In the genomic region with DNA sequence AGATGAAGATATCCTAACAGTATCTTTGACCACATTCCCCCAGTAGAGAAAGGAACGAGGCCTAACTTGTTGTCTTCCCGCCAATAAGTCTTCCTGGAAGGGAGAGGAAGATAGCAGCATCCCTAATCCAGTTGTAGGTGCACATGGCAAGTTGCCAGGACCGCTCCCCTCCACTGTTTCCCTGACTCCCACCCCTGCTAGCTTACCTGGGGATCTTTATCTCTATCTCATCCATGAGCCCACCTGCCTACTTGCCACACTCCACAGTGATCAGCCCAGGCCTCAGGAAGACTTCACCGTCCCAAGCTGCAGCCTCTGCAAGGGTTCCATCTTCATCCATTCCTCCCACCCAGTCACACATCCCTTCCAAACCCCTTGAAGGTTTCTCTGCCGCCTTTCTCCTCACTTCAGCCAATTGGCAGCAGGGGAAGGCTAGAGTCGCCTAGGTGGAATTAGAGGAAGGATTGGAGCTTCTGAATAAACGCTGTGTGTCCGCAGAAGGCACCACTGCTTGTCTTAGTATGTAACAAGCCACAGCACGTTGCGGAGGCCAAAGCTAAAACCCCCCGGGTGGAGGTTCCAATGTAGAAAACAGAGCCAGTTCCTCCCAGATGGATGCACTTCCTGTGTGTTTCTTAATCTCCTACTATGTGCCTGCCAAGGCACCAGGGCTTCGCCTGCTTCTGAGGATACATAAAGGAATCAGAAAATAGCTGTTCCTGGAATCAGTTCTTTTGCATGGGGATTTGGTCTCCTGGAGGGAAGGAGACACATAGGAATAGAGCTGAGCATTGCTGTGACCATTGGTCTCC, we compare ENCODE assay signal across 14 mouse cellular contexts. TPM values are rescaled to one million over a fixed set of nuclear protein-coding genes. Genes with fewer than 3 reads are reported as not detected.
DNase-seq lines count a peak whose midpoint lies in the region; ATAC-seq and TF ChIP-seq lines count a peak whose summit lies in the region.
"Had no signal": no experiment of that assay in that cellular context is flagged by ENCODE, and none has a peak within 500 bp of the region (broad histone marks: within the 10 kb centered on the region; RNA-seq: fewer than 3 reads in every experiment).

No protein-coding gene starts in this region.

- DNase-seq in heart, adult 2 months, result peak in 1 of 2 experiments; percentile 36
- DNase-seq in heart, adult 8-10 months (ENCODE audit: low spot score), result no peak
- no peak for DNase-seq in testis, postnatal 10 days (ENCODE audit: low spot score)
- DNase-seq in right cerebral cortex, postnatal 14 days, result no peak
- no peak for DNase-seq in kidney, postnatal 14 days
- DNase-seq: retina, postnatal 1 day had no signal

- H3K4me1 ChIP-seq in heart, adult 2 months (ENCODE audit: control insufficient read depth, insufficient read depth, low read length), result peaks cover 30% of the 10 kb centered on the region
- H3K4me1 ChIP-seq in testis, adult 2 months (ENCODE audit: control insufficient read depth, insufficient read depth, low read length), result peaks cover 11% of the 10 kb centered on the region
- H3K4me1 ChIP-seq in heart, embryonic 15.5 days (replicated peaks), result peaks cover 74% of the 10 kb centered on the region

- no peak for TF ChIP-seq EP300 in heart, adult 2 months (IDR thresholded peaks at IDR 0.05; ENCODE audit: insufficient read depth, low read depth, low read length)

- no peak overlapping the region for H3K4me3 ChIP-seq in heart, adult 2 months
- peak overlapping the region; percentile 38; the same call in 1 of the 2 replicates for H3K4me3 ChIP-seq in testis, adult 2 months (ENCODE audit: control insufficient read depth, low read depth, low read length)
- no peak overlapping the region for H3K4me3 ChIP-seq in heart, embryonic 15.5 days
- H3K4me3 ChIP-seq: liver, embryonic 12.5 days; neural tube, embryonic 12.5 days had no signal

- no peak for TF ChIP-seq POLR2A in heart, adult 2 months (IDR thresholded peaks at IDR 0.05; ENCODE audit: insufficient read depth, low read depth, low read length)
- no peak for TF ChIP-seq POLR2A in testis, adult 2 months (IDR thresholded peaks at IDR 0.05; ENCODE audit: control insufficient read depth, low read depth, low read length)

- no peaks in the 10 kb centered on the region for H3K9me3 ChIP-seq in heart, embryonic 15.5 days (replicated peaks)
- H3K9me3 ChIP-seq: liver, embryonic 12.5 days; neural tube, embryonic 12.5 days had no signal

- TF ChIP-seq CTCF in heart, adult 2 months (IDR thresholded peaks at IDR 0.05), result no peak
- no peak for TF ChIP-seq CTCF in testis, adult 2 months (IDR thresholded peaks at IDR 0.05; ENCODE audit: control insufficient read depth, insufficient read depth, insufficient replicate concordance, low read depth, low read length)

- H3K27me3 ChIP-seq in heart, adult 2 months (ENCODE audit: control insufficient read depth, insufficient read depth, low read length), result no peaks in the 10 kb centered on the region
- no peaks in the 10 kb centered on the region for H3K27me3 ChIP-seq in testis, adult 2 months (ENCODE audit: control insufficient read depth, insufficient read depth, low read length)
- no peaks in the 10 kb centered on the region for H3K27me3 ChIP-seq in heart, embryonic 15.5 days

- no peak overlapping the region for H3K4me2 ChIP-seq in heart, embryonic 15.5 days
- H3K4me2 ChIP-seq: liver, embryonic 12.5 days; neural tube, embryonic 12.5 days had no signal

- H3K79me2 ChIP-seq in heart, adult 2 months (replicated peaks; ENCODE audit: control insufficient read depth, insufficient read depth, low read length), result no peaks in the 10 kb centered on the region

- peaks cover under 1% of the 10 kb centered on the region; the same call in 1 of the 2 replicates for H3K36me3 ChIP-seq in heart, adult 2 months (ENCODE audit: control insufficient read depth, insufficient read depth, low read length)
- H3K36me3 ChIP-seq in testis, adult 2 months (ENCODE audit: control insufficient read depth, insufficient read depth, low read length), result no peaks in the 10 kb centered on the region
- no peaks in the 10 kb centered on the region for H3K36me3 ChIP-seq in heart, embryonic 15.5 days
- H3K36me3 ChIP-seq: liver, embryonic 12.5 days; neural tube, embryonic 12.5 days had no signal

- intact Hi-C loops in heart, adult 2 months (cut with DNase I), result loop anchor here (5.0 to 10.0 kb wide), 2 partner anchors 565 to 662 kb away; no protein-coding TSS in a partner anchor

- H3K9ac ChIP-seq in heart, adult 2 months (ENCODE audit: low read depth, low read length), result no peak overlapping the region
- H3K9ac ChIP-seq in heart, embryonic 15.5 days, result no peak overlapping the region
- H3K9ac ChIP-seq: liver, embryonic 12.5 days; neural tube, embryonic 12.5 days had no signal

- WGBS in heart, adult 2 months, result 45% methylated on average over 12 of the region's 12 CpGs
- 63% methylated on average over 12 of the region's 12 CpGs for WGBS in heart, embryonic 15.5 days

- peak overlapping the region; percentile 54 for H3K27ac ChIP-seq in heart, adult 2 months
- no peak overlapping the region for H3K27ac ChIP-seq in testis, adult 2 months (ENCODE audit: control insufficient read depth, insufficient read depth, low read depth, low read length)
- H3K27ac ChIP-seq in heart, embryonic 15.5 days, result peak overlapping the region; percentile 96
- H3K27ac ChIP-seq: hindbrain, postnatal 0 days; liver, embryonic 12.5 days; neural tube, embryonic 12.5 days had no signal

- ATAC-seq in heart, embryonic 15.5 days (replicated peaks; ENCODE audit: insufficient number of reproducible peaks, insufficient read depth, low FRiP score, low read depth), result no peak
- ATAC-seq: CD4-positive, CD25-positive, alpha-beta regulatory T cell, adult 4 months; hindbrain, postnatal 0 days; liver, embryonic 12.5 days; midbrain, embryonic 16.5 days had no signal

RNA-seq across cellular contexts. Expression of gene Jup, which starts 2.4 kb away (rescaled TPM):
- 100 to 1,000 TPM; 234 to 237 TPM for total RNA-seq in heart, adult 2 months (2021)
- 317 and 318 TPM in 2 replicates for polyA plus RNA-seq in heart, adult 2 months (2012; rRNA removed)
- 100 to 1,000 TPM; 224 to 279 (median 261) TPM for total RNA-seq in heart, adult 8-10 months (2022)
- 103 TPM in 2 replicates for polyA plus RNA-seq in testis, adult 2 months (2012; rRNA removed)
- polyA plus RNA-seq in heart, embryonic 15.5 days (2015; fragmentation: Nextera tagmentation; extraction: Ambion mirVana), result 117 and 140 TPM in 2 replicates

RNA-seq across cellular contexts. Expression of gene P3h4, which starts 14.7 kb away (rescaled TPM):
- total RNA-seq in heart, adult 2 months (2021), result 10 to 100 TPM; 13.4 to 16.8 TPM
- 29.7 and 35.6 TPM in 2 replicates for polyA plus RNA-seq in heart, adult 2 months (2012; rRNA removed)
- 10 to 100 TPM; 13.7 to 19.4 (median 16.4) TPM for total RNA-seq in heart, adult 8-10 months (2022)
- 8.5 and 9.0 TPM in 2 replicates for polyA plus RNA-seq in testis, adult 2 months (2012; rRNA removed)
- polyA plus RNA-seq in heart, embryonic 15.5 days (2015; fragmentation: Nextera tagmentation; extraction: Ambion mirVana), result 48.3 and 63.1 TPM in 2 replicates
- total RNA-seq: granulocyte monocyte progenitor cell, adult 5-6 weeks had no signal
- polyA plus RNA-seq: CD4-positive, CD25-positive, alpha-beta regulatory T cell, adult 4 months had no signal

RNA-seq across cellular contexts. Expression of gene Fkbp10, which starts 15.6 kb away (rescaled TPM):
- 1 to 10 TPM; 7.4 to 7.5 TPM for total RNA-seq in heart, adult 2 months (2021)
- polyA plus RNA-seq in heart, adult 2 months (2012; rRNA removed), result 24.8 and 35.6 TPM in 2 replicates
- 10 to 100 TPM in 1 of 4 experiments, 1 to 10 TPM in 3; 9.0 to 11.1 (median 9.0) TPM for total RNA-seq in heart, adult 8-10 months (2022)
- 6.6 and 7.7 TPM in 2 replicates for polyA plus RNA-seq in testis, adult 2 months (2012; rRNA removed)
- 86.3 and 119 TPM in 2 replicates for polyA plus RNA-seq in heart, embryonic 15.5 days (2015; fragmentation: Nextera tagmentation; extraction: Ambion mirVana)
- total RNA-seq: granulocyte monocyte progenitor cell, adult 5-6 weeks had no signal
- polyA plus RNA-seq: CD4-positive, CD25-positive, alpha-beta regulatory T cell, adult 4 months had no signal

RNA-seq across cellular contexts. Expression of gene Nt5c3b, which starts 41.7 kb away (rescaled TPM):
- 10 to 100 TPM; 23.5 to 24.1 TPM for total RNA-seq in heart, adult 2 months (2021)
- polyA plus RNA-seq in heart, adult 2 months (2012; rRNA removed), result 44.0 and 63.3 TPM in 2 replicates
- total RNA-seq in heart, adult 8-10 months (2022), result 10 to 100 TPM; 18.8 to 28.0 (median 25.2) TPM
- 145 and 152 TPM in 2 replicates for polyA plus RNA-seq in testis, adult 2 months (2012; rRNA removed)
- polyA plus RNA-seq in heart, embryonic 15.5 days (2015; fragmentation: Nextera tagmentation; extraction: Ambion mirVana), result 90.2 and 104 TPM in 2 replicates

RNA-seq across cellular contexts. Expression of gene Klhl10, which starts 41.8 kb away (rescaled TPM):
- 1 to 10 TPM in 1 of 2 experiments, under 1 TPM in 1; 0.50 to 1.0 TPM for total RNA-seq in heart, adult 2 months (2021)
- 0.86 and 1.8 TPM in 2 replicates for polyA plus RNA-seq in heart, adult 2 months (2012; rRNA removed)
- total RNA-seq in heart, adult 8-10 months (2022), result under 1 TPM; 0.59 to 0.90 (median 0.77) TPM
- polyA plus RNA-seq in testis, adult 2 months (2012; rRNA removed), result 422 and 444 TPM in 2 replicates
- 0.33 and 0.42 TPM in 2 replicates for polyA plus RNA-seq in heart, embryonic 15.5 days (2015; fragmentation: Nextera tagmentation; extraction: Ambion mirVana)
- total RNA-seq: granulocyte monocyte progenitor cell, adult 5-6 weeks had no signal
